In genomic region chr9:92147555-92148248, GRCm38 (mm10) we compare ENCODE assay signal across 9 mouse cellular contexts. TPM values are rescaled to one million over a fixed set of nuclear protein-coding genes. Genes with fewer than 3 reads are reported as not detected.
A peak's percentile ranks its signal among the peaks of the same experiment; 100 is the strongest.
DNase-seq lines count a peak whose midpoint lies in the region; ATAC-seq lines count a peak whose summit lies in the region.
"Had no signal": no experiment of that assay in that cellular context is flagged by ENCODE, and none has a peak within 500 bp of the region (broad histone marks: within the 10 kb centered on the region; RNA-seq: fewer than 3 reads in every experiment).

No protein-coding gene starts in this region.

- DNase-seq in gastrocnemius, postnatal 10 days, result peak; percentile 6
- DNase-seq in gastrocnemius, postnatal 25 days, result no peak
- DNase-seq in B cell, adult 2 months, result peak; percentile 8 to 9
- DNase-seq in c-Kit-positive CD71-negative TER-119-negative erythroid progenitor cells, embryonic 14.5 days (ENCODE audit: low read depth), result peak; percentile 16
- DNase-seq in hindbrain, embryonic 14.5 days (ENCODE audit: low spot score), result peak; percentile 79
- DNase-seq in adrenal gland, postnatal 4 days (ENCODE audit: low spot score in 2 of 2), result no peak
- no peak for DNase-seq in right cerebral cortex, adult 18-20 months

- H3K9me3 ChIP-seq in hindbrain, embryonic 14.5 days (ENCODE audit: control insufficient read depth, low read length), result no peaks in the 10 kb centered on the region
- no peaks in the 10 kb centered on the region for H3K9me3 ChIP-seq in midbrain, embryonic 13.5 days

- 23% methylated on average over 7 of the region's 7 CpGs for WGBS in hindbrain, embryonic 14.5 days
- WGBS in midbrain, embryonic 13.5 days, result 20% methylated on average over 7 of the region's 7 CpGs

- no peaks in the 10 kb centered on the region for H3K4me1 ChIP-seq in hindbrain, embryonic 14.5 days (replicated peaks; ENCODE audit: control insufficient read depth, insufficient read depth, low read length)
- no peaks in the 10 kb centered on the region for H3K4me1 ChIP-seq in midbrain, embryonic 13.5 days (replicated peaks)

- no peak overlapping the region for H3K4me2 ChIP-seq in hindbrain, embryonic 14.5 days (replicated peaks)
- H3K4me2 ChIP-seq in midbrain, embryonic 13.5 days (replicated peaks), result no peak overlapping the region

- no peaks in the 10 kb centered on the region for H3K27me3 ChIP-seq in hindbrain, embryonic 14.5 days (ENCODE audit: control insufficient read depth, insufficient read depth, low read length)
- no peaks in the 10 kb centered on the region for H3K27me3 ChIP-seq in midbrain, embryonic 13.5 days

- peak; percentile 80 for ATAC-seq in hindbrain, embryonic 14.5 days (ENCODE audit: low FRiP score)
- peak; percentile 83 for ATAC-seq in midbrain, embryonic 13.5 days

- no peak overlapping the region for H3K27ac ChIP-seq in hindbrain, embryonic 14.5 days
- H3K27ac ChIP-seq in midbrain, embryonic 13.5 days, result no peak overlapping the region

- no peak overlapping the region for H3K4me3 ChIP-seq in hindbrain, embryonic 14.5 days (replicated peaks; ENCODE audit: low read length)
- H3K4me3 ChIP-seq in midbrain, embryonic 13.5 days (replicated peaks), result no peak overlapping the region

- no peak overlapping the region for H3K9ac ChIP-seq in hindbrain, embryonic 14.5 days
- no peak overlapping the region for H3K9ac ChIP-seq in midbrain, embryonic 13.5 days (replicated peaks)

- H3K36me3 ChIP-seq in hindbrain, embryonic 14.5 days (replicated peaks; ENCODE audit: control insufficient read depth, insufficient read depth), result no peaks in the 10 kb centered on the region
- no peaks in the 10 kb centered on the region for H3K36me3 ChIP-seq in midbrain, embryonic 13.5 days

RNA-seq across cellular contexts. Expression of gene Plscr5, which starts 45.0 kb away (rescaled TPM):
- not detected for total RNA-seq in gastrocnemius, postnatal 10 days (2021)
- not detected for total RNA-seq in gastrocnemius, postnatal 25 days (2021)
- 0.35 and 0.48 TPM in 2 replicates for polyA plus RNA-seq in hindbrain, embryonic 14.5 days (2014; fragmentation: Nextera tagmentation; extraction: Ambion mirVana)
- 0.22 TPM in 1 of 2 replicates, not detected in the other for polyA plus RNA-seq in midbrain, embryonic 13.5 days (2015; fragmentation: Nextera tagmentation; extraction: Ambion mirVana)
- not detected for total RNA-seq in adrenal gland, postnatal 4 days (2021)
- polyA plus RNA-seq: heart, embryonic 14.5 days had no signal

Comparison
In these comparisons a context has a peak if more than half of its experiments do, and no peak if none do; other contexts are left out.
1. DNase-seq: peak in gastrocnemius, postnatal 10 days (single experiment), B cell, adult 2 months (2 of 2), c-Kit-positive CD71-negative TER-119-negative erythroid progenitor cells, embryonic 14.5 days (single experiment) and hindbrain, embryonic 14.5 days (single experiment); none in gastrocnemius, postnatal 25 days (single experiment), adrenal gland, postnatal 4 days (0 of 2) and right cerebral cortex, adult 18-20 months (single experiment).